Mouse (Mus musculus) kidney, adult 9 months (tissue): ENCODE data around the gene Usp50.

ENCODE experiments used
- DNase-seq: peaks from one replicate; pipeline ENCODE4 v3.0.0; 2022

The Usp50 gene

DNA sequence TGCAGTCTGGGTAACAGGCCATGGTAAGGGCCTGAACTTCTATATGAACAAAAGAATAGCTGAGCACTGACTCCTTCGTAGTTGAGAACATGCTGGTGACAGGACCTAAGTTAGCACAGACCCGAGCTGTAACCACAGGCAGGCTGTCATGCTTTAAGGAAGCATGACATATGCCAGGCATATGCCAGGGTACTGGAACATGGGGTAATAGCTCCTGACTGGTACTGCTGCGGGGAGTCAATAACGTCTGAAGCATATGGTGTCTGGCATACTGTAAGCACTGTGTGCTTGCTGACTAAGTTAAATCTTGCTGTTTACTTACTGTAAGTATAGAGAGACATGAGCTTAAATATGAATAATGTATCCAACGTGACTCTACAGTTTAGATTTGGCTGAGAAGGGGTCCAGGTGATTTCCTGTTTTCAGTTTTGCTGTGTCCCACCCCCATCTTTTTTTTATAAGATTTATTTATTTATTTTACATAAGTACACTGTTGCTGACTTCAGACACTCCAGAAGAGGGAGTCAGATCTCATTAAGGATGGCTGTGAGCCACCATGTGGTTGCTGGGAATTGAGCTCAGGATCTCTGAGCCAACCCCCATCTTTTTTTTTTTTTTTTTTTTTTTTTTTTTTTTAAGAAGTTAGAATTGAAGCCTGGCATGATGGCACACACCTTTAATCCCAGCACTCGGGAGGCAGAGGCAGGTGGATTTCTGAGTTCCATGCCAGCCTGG, 47.8 kb downstream of the Usp50 start:
- DNase-seq: no peak

DNA sequence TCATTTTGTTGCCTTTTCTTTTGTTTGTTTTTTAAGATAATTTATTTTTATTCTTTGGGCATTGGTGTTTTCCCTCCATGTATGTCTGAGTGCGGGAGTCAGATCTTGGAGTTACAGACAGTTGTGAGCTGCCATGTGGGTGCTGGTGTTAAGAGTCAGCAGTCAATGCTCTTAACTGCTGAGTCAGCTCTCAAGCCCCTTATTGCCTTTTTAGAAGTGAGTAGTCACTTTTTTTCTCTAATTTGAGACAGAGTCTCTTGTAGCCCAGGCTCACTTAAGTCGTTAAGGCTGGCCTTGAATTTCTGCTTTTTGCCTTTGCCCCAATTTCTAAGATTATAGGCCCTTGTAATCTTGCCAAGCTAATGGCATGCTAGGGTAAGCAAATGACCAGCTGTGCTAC, 52.8 kb downstream of the Usp50 start:
- no peak for DNase-seq

DNA sequence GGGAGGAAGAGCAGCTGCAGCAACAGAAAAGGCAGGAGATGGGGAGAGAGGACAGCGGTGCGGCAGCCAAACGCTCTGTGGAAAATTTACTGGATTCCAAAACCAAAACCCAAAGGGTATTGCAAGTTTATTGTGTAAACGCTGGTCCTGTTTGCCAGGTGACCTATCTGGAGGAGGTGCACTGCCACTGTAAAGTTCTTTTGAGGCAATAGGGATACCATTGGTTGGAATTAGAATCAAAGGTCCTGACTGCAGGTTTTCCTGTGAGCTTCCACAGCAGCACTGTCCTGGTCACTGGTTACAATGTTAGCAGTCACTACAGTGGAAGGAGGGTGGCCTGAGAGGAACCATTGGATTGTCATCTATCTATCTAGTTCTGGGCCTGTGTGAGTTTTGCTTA, 54.1 kb downstream of the Usp50 start:
- no peak for DNase-seq

DNA sequence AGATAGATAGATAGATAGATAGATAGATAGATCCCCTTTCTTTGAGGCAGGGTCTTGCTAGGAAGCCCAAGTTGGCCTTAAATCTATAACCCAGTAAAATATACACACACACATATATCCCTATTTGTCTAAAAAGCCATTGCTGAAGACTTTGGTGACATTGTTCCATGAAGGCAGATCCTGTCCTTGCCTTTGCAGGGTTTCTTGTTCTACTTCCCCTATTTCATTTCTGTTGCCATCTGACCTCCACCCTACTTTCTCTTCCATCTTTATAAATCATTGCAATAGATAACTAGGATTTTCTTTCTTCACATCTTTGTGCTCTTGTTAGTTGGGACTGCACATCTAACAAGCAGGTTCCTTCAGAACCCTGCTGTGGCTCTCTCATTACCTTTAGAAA, 70.3 kb downstream of the Usp50 start:
- peak; percentile 23 for DNase-seq

DNA sequence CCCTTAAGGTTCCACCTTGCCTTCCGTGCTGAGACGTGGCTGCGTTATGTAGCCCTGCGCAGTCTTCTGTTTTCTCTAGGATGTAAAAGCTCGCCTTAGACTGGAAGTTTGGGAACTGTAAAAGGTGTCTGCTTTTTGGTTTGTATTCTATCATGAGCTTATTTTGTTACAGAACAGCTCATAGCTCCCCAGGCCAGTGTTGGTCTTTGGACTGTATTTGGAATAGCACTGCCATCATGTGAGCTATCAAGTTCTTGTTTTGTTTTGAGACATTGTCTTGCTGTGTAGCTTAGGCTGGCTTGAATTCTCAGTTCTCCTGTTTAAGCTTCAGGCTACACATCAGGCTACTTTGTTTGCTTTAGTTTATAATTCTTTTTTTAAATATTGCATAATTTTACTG, 70.7 kb downstream of the Usp50 start:
- DNase-seq: peak; percentile 84

DNA sequence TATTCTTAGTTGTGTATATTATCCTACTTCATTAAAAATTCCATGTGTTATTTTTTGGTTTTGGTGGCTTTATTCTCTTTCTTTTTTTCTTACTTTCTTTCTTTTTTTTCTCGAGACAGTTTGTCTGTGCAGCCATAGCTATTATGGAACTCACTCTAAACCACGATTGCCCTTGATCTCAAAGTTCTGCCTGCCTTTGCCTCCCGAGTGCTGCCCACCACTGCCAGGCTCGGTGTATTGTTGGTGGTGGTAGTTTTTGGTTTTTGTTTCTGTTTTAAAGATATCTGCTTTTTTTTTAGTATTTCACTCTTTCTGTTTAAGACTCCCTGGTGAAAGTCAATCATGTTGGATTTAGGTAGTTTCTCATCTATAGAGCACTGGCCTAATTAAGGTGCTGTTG, 74.9 kb downstream of the Usp50 start:
- no peak for DNase-seq

DNA sequence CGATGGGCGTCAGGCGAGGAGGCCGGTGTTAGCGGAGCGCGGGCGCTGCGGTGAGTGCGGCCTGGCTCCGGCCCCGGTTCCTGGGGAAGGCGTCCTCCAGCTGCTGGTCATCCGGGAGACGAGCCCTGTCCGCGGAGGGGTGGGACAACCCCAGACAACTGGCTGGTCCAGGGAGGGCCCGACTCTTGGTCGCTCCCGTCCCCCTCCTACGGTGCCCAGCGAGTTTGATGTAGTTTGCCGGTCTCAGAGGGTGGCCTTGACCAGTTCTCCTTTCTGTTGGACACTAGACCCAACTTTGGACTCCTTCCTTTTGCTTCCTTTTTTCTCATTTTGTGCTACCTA, 75.9 kb downstream of the Usp50 start:
- no peak for DNase-seq

DNA sequence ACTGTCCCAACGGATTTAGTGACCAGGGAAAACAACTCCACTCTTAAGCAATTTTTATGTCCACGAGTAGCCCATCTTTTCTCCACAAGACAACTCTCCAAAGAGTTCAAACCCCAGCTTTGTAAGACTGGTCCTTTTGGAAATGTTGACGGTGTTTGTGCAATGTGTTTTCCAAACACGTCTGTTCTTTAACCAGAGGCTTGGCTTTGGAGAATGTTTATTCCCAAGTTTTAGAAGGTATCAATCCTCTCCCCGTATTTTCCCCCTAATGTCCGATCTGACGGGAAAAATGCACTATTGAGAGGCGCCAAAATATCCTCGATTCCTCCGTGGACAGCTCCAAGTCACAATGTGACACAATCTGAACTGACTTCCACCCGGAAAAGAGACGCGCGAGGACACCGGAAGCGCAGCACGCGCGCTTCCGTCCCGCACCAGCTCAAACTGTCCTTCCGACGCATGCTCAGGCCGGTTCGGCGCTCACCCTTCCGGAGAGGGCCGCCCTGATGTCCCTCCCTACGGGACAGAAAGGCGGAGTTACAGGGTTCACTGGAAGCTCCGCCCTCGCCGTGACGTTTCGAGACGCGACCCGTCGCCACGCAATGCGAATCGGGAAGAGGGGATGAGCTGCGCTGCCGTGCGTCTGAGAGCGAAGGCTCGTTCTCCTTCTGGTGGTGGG, 76.4 kb downstream of the Usp50 start, which contains the start of gene Usp8:
Gene Usp8 (plus strand): TSS at position 570 of the 679 bp plus-strand sequence.
- DNase-seq: peak; percentile 98

DNA sequence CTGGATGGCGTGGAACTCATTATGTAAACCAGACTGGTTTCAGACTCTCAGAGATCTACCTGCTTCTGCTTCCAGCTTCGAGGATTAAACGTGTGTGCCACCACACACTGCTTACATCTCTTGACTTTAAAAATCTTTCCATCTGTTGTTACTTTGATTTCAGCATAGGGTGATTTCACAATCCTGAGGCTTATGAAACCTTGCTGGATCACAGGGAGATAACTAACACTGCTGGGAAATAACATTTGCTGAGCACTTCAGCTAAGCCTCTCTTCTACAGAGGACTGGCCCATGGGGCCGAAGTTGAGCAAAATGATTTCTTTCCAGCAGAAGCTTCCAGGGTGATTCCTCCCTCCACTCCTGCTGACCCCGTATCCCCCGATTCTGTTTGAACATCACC, 88.0 kb downstream of the Usp50 start:
- no peak for DNase-seq

DNA sequence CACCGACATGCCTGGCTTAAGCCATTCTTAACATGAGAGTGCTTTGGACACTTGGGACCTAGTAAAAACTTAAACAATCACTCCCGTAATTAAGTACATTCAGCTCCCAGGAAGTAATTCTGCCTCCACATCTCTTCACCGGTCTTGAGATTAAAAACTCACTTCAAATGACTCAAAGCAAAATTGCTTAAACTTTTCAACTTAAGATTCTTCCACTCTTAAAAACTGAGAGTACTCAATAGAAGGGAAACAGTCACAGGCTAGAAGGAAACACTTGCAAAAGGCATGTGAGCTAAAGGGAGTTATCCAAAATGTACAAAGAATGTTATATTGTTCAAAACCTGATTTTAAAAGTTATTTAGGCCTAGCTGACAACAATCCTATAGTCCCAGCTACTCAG, 92.0 kb downstream of the Usp50 start:
- no peak for DNase-seq

DNA sequence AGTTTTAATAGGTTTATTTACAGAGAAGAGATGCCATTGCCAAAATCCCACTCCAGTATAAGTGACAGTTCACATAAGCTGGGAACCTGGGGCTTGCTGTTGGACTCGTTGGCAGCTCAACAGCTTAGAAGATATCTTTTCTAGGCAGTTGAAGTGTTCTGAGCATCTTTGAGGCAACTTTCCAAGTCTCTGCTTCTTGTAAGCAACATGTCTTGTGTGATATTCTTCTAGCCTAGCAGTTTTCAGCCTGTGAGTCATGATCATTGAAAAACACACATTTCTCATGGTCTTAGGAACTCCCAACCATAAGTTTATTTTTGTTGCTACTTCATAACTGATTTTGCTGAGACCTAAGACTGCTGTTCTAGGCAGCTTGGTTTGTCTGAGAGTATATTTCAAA, 100.3 kb downstream of the Usp50 start:
- no peak for DNase-seq

DNA sequence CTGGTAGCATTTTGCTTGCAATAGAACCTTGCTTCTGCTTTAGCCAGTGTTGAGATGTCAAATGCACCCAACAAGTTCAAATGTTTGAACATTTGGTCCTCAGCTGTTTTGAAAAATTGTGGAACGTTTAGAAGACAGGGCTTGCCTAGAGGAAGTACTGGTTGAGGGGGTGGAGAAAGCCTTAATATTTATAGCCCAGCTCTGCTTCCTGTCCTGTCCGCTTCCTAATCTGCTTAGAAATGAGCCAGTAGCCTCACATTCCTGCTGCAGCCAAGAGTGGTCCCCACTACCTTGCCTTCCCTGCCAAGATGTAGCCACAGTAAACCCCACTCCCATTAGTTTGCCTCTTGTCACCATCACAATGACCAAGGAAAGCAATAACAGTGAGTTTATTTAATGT, 100.9 kb downstream of the Usp50 start:
- DNase-seq: peak; percentile 45

DNA sequence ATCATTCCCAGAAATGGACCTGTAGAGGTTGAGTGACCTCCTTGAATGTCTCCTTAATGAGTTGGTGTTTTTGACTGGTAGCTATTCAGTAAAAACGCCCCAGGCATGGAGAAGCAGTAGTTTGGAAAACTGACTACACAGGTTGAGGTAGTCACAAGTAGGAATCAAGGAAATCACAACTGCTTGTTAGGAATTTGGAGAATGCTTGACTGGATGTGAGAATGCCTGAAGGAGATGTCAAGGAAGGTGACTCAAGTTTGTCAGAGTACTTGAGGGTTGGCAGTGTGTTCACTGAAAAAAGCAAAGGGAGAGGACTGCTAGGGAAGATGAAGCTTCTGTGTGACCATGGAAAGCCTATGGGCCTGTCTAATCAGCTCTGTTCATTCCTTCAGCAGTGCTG, 105.9 kb downstream of the Usp50 start:
- no peak for DNase-seq

DNA sequence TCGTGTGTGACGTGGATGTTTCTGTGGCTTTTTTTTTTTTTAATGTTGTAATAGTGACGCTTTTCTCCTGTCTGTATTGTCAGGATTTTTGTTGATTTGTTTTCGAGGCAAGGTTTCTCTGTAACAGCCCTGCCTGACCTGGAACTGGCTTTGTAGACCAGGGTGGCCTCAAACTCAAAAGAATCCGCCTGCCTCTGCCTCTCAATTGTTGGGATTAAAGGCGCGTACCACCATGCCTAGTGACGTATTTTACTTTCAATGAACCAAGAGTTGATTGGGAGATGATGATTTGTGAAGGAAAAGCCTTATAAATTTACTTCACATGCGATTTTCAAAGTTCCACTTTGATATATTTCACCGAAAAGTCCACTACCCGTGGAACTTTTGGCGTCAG, 107.2 kb downstream of the Usp50 start, which contains the start of gene Gabpb1:
Gene Gabpb1 (minus strand): TSS at position 216 of the 394 bp plus-strand sequence.
- DNase-seq: no peak

DNA sequence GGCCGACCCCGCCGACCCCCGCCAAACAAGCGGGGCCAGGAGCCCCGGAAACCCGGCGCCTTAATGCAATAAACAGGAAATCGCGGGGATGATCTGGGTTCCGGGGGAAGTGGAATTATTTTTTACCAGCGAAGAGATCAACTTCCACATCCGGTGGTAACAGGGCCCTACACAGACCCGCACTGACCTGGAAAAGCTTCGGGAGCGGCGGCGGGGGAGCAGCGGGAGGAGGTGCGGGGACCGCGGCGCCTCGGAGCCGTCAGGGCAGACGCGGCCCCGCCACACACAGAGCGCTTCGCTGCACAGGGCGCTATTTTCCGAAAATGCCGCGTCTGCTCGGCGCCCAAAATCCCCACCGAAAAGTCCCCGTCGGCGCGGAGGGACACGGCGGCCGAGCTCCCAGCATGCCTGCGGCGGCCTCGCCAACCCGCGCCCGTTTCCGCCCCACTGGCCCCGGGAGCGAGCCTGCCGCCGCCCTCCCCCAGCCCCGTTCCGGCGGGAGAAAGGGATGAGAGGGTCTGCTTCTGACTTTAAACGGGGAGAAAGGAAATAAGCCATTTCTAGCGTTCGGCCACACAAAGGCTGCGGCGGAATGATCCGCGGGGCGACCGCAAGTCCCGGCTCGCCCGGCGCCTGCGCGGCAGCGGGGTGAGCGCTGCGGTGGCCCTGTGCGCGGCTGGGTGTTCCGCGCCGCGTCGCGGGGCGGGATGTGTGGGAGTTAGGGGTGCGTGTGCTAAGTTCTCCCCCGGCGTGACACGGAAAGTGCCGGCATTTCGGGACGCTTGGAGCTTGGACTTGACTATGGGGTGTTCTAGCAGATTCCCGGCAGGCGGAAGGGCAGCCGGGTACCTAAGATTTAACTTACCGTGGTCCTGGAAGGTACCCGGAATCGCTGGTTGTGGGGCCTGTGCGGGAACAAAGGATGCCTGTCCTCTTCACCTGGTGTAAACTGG, 107.8 kb downstream of the Usp50 start:
- peak; percentile 90 for DNase-seq

DNA sequence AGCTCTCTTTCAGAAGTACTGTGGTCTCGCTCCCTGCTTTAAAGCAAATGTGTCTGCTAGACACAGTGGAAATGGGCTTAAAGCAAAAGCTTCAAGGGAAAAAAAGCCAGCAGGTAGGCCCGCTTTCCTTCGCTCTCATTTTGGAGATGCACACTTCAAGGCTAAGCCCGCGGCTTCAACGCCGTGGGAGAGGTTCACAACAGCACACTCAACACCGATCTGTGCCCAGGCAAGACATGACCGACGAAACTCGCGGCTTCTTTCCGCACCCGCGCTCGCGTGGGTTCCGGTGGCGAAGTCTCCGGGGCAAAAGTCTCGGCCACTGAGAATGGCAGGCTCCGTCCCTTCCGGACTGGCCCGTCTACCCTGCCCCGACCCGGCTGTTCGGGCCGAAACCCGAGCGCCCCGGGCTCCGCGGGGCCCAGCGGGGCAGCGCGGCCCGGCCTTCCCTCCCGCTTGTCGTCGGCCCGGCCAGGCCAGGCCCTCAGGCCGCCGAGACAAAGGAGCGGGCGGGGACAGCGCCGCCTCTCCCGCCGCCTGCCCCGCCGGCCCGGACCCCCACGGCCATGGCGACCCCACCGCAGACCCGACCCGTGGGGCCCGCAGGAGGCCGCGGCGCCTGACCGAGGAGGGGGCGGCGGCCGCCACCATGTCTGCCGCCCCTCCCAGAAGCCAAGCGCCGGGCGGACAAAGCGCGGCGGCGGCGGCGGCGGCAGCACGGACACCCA, 108.7 kb downstream of the Usp50 start:
- DNase-seq: peak; percentile 53

DNA sequence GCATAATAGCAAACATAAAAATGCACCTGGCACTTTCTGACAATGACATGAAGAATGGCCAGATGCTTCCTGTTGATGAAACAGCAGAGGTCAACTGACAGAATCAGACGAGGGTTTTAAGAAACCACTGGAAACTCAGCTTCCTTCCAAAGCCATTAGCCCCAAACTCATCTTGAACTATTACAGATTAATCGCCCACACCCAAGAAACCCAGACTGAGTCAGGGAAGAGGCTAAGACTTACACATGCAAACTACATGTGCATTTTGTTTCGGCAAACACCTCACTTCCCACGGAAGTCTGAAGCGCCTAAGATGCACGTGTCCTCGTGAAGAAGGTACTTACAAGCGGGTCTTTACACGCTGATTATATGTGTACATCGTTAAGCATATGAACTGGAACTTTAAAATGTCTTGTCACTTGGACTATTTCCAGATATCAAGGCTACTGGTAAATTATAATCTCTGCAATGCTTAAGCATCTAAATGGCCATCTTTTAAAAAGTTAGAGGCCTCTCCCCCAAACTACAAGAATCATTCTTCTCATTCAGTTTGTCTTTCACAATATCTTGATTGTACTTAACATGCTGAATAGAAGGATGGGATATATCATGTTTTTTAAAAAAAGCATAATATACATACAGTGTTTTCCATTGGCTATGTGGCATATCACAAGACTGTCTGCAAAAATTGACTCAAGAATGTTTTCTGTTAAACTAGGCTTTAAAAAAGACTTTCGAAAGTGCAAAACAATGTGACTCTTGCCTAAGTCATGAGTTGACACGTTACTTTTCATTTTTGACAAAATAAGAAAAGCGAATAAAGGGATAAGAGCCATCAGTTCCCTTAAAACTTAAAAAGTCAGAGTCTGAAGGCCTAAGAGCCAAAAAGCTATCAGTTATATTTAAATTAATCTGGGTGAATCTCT, 109.7 kb downstream of the Usp50 start:
- DNase-seq: no peak

DNA sequence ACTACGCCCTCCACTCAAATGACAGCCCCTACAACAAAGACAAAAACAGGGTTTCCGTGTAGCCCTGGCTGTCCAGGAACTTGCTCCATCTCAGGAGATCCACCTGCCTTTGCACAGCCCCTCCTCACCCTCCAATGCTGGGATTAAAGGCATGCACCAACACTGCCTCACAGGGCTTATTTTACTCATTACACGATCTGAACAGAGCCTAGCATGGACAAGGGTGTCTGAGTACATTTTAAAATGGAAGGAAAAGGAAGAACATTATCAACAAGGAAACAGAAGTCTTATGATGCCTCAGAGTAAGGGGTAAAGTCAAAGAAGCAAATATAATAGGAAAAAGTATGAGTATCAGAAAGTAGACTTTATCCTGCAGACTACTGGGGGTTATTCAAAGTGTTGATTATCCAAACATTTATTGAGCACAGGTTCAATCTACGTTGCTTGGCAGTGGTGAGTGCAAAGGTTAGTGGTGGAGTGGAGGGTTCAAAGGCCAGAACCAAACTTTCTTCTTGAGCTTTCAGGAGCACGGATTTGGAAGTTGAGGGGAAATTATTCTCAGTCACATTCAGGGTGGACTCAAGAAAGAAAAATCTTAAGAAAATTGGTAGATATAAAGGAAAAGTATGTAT, 114.5 kb downstream of the Usp50 start:
- peak; percentile 83 for DNase-seq

DNA sequence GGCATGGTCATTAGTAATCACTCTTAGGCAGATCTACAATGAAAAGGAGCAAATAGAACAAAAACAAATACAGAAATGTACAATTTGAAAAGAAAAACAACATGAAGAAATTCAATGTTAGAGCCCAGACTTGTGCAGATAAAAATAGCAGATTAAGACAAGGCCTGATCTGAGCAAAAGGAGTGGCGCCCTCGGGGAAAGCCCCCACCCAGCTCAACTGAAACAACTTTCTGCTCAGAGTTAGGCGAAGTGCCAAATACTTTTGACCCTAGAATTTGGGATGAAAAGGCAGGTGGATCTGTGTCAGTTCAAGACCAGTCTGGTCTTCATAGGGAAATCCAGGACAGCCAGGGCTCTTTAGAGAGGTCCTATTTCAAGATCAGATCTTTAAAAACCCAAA, 117.3 kb downstream of the Usp50 start:
- DNase-seq: no peak

DNA sequence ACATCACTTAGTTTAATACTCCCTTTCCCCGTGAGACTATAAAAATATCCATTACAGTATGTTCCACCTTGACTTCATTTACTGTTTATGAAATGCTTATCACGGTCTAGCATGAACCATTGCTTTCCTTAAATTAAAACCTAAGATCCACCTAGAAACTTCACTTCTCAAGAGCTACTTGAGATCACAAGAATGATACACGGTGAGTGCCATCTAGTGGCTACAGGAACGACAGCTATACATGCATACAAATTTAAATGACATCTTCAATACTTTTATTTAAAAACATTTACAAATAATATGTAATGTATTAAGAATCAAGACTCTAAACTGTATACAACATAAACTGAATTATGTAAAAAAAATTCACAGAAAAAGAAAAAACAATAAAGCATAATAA, 119.8 kb downstream of the Usp50 start:
- DNase-seq: peak; percentile 57
